Mouse (Mus musculus): ENCODE measurements around the gene Loxl4. TPM values are rescaled to one million over a fixed set of nuclear protein-coding genes. Genes with fewer than 3 reads are reported as not detected.

Loxl4 gene
- 0.72 and 0.98 TPM in 2 replicates for polyA plus RNA-seq (2015; fragmentation: Nextera tagmentation; extraction: Ambion mirVana)

GRCm38 (mm10) chr19:42612654-42613053 lies at the start of gene Loxl4:
Loxl4 (minus strand) TSS chr19:42612813.

Other genes with a start within 250 kb of the Loxl4 start
- gene Crtac1, start 181.0 kb downstream of the Loxl4 start, polyA plus RNA-seq (2015; fragmentation: Nextera tagmentation; extraction: Ambion mirVana) = 4.0 and 4.5 TPM in 2 replicates
- 16.8 and 17.9 TPM in 2 replicates for gene R3hcc1l, start 94.1 kb downstream of the Loxl4 start, polyA plus RNA-seq (2015; fragmentation: Nextera tagmentation; extraction: Ambion mirVana)
- 10.3 and 29.9 TPM in 2 replicates for gene Pyroxd2, start 140.0 kb upstream of the Loxl4 start, polyA plus RNA-seq (2015; fragmentation: Nextera tagmentation; extraction: Ambion mirVana)
- gene Hps1, start 167.2 kb upstream of the Loxl4 start, polyA plus RNA-seq (2015; fragmentation: Nextera tagmentation; extraction: Ambion mirVana) = 11.2 and 23.7 TPM in 2 replicates